Mouse (Mus musculus): ENCODE measurements around the gene B4galt4. TPM values are rescaled to one million over a fixed set of nuclear protein-coding genes. Genes with fewer than 3 reads are reported as not detected.
"Not testable (repeated sequence)": the region's sequence is repeated elsewhere in the genome, so short reads cannot be mapped to it uniquely, and the experiment has no call there.

Gene B4galt4
- total RNA-seq, 2 experiments from 2014 or later: 21.5 to 23.0 TPM

DNA sequence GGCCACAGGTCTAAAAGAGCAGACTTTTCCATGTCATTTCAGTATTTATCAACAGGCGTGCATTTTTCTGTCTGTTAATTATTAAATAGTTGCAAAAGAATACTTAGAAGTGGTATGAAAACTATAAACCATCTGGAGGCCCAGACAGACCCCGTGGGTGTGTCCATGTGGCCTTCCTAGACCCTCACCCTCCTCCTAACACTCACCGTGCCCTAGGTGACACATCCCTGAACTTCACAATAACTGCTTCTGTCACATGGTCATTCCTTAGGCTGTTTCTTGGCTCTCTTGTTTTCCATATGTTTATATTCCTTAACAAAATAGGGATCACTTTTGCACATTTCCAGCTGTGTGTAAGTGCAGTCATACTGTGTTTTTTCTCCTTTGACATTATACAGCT, 24.6 kb downstream of the B4galt4 start:
- DNase-seq (ENCODE audit: low spot score in 2 of 2): no peak

DNA sequence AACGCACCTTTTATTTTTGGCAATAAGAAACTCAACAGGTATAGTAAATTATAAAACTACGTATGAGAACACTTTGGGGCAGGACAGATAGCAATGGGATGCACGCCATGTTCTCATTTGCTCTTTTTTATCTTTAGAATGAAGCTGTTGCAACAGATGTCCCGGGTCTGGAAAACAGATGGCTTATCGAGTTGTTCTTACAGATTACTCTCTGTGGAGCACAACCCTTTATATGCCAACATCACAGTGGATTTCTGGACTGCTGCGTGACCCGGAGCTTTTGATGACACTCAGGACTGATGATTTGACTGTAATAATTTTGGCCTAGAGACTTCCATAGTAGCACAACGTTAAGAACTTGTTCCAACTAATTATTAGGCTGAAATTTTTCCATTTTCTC, 25.7 kb downstream of the B4galt4 start:
- DNase-seq (ENCODE audit: low spot score in 2 of 2): peak; percentile 16 to 36

DNA sequence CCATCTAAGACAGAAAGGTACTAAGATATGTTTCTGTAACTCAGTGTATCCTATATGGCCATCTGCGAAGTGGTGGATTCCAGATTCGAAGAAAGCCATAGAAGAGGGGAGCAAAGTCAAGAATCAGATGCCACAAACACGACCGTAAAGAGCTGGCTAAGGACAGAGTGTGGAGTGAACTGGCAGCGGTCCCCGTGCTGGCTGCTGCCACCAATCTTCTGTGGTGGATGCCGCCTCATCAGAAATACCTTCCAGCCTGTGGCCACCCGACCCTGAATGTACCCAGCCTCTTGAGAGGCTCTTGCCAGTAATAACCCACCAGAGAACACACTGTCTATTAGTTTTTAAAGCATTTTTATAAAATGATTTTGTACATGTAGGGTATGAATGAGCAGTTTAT, 26.3 kb downstream of the B4galt4 start:
- DNase-seq (ENCODE audit: low spot score in 2 of 2): no peak

DNA sequence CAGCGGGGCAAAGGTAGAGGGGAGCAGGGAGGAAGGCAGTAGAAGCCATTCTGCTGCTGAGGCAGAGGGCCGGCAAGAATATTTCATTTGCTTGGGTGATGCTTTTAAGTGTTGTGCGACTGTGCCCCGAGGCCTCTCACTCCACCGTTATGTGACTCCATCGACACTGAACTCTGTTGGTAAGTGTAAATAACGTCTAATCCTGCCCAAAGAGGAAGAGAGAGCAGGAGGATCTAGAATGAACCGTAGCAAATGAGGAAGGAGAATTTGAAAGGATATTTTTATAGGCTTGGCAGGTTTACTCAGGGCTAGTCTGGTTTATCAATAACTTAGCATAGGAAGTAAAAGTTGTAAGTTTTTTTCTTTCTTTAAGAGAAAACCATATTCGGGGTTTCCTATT, 27.5 kb downstream of the B4galt4 start:
- DNase-seq (ENCODE audit: low spot score in 2 of 2): no peak

DNA sequence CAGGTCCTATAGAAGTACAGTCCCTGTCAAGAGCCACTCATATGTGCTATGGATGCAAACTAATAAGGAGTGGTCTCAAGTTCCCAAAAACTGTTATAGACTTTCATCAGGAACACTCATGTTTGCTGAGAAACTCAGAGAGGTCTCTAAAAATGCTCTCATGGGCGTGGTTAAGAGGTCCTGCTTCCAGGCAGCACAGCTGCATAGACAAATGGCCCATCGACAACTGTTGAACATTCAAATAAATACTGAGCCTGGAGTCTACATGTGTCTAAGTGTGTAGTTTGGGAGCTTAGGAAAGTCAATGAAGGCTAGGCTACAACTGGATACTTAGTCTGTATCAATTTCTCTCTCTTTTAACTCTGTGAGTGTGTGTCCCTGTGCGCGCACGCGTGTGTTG, 29.1 kb downstream of the B4galt4 start:
- no peak for DNase-seq (ENCODE audit: low spot score in 2 of 2)

DNA sequence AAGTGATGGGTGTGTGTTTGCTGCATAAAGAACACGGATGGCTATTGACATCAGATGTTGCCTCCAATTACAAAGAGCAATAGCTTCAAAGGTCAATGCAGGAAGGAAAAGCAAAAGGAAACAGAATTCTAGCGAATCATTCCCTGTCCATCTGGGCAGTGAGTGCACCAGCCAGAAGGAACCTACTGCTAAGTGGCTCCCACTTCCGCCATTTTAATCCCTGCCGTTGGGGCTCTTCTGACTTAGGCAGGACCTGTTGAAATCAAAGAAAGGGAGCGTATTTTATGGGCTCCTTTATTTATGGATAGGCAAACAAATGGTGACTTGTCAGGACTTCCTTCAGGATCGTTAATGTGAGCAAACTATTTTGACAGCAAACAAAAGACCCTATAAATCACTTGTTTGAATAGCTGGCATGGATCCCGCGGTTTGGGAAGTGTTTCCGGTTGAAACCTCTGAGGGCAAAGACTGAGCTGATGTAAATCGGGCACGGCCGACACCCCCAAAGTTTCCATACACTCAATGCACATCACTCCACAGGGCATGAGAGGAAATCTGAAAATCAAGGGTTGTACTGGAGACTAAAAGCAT, 30.9 kb downstream of the B4galt4 start:
- DNase-seq (ENCODE audit: low spot score in 2 of 2): no peak

DNA sequence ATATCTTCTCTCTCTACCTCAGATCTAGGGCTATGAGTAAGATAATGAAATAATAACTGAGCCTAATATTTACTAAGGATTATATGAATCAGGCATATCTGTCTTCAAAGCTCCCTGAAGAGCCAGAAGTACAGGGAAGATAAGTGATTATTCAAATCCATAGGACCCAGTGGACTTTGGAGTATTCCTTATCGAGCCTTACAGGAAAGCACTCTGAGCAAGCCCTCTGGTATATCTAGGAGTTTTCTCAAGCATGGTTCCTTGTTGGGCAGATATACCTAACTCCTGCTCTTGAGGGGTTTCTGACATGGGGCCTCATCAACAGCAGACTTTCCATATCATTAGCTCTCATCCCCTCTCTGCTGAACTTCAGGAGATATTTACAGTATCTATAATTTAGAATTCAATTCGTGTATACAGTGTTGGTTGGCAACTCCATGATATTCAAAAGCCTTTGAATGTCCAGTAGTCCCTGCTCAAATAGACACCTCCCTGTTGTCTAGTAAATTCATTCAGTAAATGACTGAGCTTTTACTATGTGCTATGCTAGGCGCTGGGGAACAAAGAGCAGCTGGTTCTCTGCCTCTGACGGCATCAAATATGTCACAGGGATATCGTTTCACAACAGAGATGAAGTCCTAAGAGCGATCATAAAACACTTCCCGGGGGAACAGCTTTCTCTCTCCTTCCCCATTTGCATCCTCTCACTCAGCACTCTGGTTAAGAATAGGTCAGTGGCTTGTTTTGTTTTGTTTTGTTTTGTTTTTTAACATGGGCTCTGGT, 33.1 kb downstream of the B4galt4 start:
- DNase-seq (ENCODE audit: low spot score in 2 of 2): no peak

DNA sequence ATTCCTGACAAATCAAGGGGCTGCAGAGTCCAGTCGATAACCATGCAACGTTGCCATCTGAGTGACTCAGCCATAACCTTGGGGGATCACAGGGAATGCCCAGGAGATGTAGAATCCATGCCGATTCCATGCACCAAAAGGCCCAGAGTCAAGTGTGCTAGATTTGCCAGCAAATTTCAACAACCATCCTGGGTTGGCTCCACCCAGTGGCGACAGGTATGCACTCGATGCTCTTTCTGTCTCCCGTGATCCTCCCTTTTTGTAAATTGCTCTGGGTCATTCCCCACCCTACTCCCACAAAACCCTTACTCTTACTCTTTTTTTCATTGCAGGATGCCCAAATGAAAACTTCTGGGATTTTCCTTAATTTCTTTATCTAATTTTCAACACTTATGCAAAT, 34.3 kb downstream of the B4galt4 start:
- no peak for DNase-seq (ENCODE audit: low spot score in 2 of 2)

DNA sequence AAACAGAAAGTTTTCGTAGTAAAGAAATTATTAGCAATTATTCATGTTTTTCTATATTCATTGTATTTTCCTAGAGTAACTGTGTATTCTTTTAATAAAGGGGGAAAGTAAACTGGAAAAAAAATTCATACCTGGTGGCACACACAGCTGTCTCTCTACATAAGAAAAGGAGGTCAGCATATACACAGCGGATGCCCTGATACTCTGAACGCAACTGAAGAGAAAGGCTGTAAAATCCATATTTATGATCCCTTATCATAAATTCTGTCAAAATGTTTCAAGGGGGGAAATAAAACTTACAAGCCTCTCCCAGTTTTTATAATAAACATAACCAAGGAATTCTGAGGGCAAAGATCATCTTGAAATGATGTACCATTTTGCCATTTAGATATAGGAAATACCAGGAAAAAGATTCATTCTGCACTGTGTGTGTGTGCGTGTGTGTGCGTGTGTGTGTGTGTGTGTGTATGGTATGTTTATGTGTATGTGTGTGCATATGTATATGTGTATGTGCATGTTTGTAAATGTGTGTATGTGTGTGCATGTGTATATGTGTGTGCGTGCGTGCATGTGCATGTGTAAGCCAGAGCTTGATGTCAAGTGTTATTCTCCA, 39.0 kb downstream of the B4galt4 start:
- no peak for DNase-seq (ENCODE audit: low spot score in 2 of 2)

DNA sequence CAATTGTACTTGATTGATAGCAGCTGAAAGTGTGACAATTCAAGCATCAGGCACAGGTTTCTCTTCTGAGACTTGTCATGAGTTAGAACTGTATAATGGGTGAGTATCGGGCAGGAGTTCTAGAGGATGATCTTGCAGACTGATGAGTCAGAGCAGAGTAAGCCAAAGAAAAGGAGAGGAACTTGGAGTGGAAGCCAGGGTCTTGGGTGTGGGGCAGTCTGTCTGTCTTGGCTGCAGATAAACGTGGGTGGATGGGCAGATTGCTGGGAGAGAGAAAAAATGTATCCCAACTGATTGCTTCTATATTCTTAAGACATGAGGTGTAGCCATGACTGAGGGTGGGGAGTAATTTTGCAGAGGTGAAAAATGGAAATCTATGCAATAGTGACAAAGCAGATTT, 39.9 kb downstream of the B4galt4 start:
- DNase-seq (ENCODE audit: low spot score in 2 of 2): no peak

DNA sequence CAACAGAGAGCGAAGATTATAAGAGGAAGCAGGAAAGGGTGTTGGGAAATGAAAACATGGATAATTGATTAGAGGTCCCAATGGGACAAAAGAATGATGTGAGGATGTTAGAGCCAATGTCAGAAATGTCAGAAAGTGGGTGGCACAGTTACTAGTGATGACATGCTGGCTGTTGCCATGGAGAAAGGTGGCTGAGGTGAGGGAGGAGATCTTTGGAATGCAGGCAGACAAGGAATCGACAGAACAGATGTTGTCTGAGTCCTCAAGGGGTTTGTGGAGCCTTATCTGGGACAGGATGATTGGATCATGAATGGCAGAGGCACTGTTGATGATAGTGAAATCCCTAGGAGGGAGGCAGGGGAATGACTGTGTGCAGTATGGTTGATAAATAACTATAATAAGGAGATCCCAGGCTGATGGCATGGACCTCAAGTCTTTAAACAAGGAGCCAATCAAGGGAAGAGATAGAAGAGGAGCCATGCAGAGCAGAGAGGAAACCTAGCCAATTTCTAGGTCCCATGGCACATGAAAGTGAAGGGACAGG, 40.5 kb downstream of the B4galt4 start:
- no peak for DNase-seq (ENCODE audit: low spot score in 2 of 2)

DNA sequence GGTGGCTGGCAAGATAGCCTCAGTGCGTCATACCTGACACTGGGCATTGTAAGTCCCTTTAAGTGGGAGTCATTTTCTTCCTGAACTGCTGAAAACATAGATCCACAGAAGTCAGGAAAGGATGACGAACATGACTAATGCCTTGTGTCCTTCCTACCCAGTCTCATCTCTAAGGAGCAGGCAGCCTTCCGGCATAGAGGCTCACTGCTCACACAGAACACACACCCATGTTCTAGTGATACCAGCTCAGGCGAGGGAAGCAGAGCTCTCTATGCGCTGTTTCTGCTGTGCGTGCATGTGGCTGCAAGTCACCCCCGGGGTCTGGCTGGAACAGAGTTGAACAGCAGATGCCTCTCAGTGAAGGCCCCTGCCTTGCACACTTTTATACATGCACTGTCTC, 43.2 kb downstream of the B4galt4 start:
- DNase-seq (ENCODE audit: low spot score in 2 of 2): no peak

DNA sequence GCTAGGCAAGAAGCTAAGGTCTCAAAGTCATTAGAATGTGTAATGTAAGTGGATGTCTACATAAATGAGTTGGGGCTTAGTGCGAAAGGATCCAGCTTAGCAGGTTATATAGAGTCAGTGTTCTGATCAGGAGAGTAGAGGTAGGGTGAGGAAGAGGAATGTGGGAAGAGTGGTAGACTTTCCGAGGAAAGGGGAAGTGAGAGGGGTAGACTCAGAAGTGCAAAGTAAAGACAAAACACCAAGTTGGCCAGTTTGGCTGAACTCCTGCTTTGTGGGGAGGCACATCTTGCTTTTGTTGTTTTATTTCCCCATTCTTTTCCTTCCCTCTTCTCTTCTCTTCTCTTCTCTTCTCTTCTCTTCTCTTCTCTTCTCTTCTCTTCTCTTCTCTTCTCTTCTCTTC, 47.0 kb downstream of the B4galt4 start:
- DNase-seq (ENCODE audit: low spot score in 2 of 2): no peak

DNA sequence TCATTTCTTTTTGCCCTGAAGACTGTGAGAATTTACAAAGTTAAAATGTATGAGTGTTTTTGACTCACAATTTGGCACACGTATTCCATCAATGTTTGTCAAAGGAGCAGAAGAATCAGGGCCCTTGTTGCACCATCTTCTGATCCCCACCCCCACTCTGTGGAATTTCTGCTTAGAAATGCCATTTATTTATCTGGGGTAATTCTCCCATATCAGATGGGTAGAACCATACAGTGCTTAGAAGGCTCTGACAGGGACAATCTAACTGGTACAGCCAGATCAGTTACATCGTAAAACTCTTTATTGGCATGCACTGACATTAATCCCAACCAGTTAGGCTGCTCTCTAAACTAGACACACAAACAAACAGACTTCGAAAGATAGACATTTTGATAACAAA, 47.9 kb downstream of the B4galt4 start:
- DNase-seq (ENCODE audit: low spot score in 2 of 2): no peak

DNA sequence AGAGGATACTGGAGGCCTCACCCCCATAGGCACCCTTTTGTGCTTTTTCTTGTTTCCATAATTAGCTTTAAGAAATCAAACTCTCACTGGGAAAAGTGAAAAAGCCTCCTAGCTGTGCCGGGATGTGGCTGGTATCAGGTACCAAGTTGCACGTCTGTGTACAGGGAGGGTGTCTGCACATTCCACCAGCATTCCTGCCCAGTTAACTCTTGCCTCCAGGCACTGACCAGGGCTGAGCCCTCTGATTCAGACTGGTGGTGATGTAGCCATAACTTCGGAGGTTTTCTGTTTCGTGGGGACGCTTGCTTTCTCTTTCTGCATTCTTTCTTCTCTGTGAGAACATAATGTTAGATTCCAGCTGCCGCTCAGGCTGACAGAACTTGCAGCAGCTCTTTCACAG, 51.1 kb downstream of the B4galt4 start:
- no peak for DNase-seq (ENCODE audit: low spot score in 2 of 2)

DNA sequence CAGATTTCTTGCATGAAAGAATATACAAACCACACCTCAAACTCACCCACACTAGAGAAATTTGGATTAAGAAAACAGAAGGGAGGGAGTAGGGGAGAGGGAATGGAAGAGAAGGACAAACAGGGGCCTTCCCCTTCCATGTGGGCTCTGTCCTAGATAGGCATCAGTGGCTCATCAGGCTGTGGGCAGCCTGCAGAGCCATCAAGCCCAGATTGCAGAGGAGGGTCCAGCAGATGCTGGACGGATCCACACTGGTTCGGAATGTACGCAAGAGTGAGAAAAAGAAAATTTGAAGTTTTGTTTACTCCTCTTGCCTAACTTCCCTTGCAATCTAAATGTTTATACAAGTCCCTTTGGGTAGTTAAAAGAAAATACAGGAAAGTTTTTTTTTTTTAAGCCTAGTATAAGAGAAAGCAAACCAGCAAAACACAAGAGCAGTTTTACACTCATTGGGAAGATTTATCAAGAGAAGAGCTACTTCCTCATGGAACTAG, 56.9 kb downstream of the B4galt4 start:
- DNase-seq (ENCODE audit: low spot score in 2 of 2): no peak

DNA sequence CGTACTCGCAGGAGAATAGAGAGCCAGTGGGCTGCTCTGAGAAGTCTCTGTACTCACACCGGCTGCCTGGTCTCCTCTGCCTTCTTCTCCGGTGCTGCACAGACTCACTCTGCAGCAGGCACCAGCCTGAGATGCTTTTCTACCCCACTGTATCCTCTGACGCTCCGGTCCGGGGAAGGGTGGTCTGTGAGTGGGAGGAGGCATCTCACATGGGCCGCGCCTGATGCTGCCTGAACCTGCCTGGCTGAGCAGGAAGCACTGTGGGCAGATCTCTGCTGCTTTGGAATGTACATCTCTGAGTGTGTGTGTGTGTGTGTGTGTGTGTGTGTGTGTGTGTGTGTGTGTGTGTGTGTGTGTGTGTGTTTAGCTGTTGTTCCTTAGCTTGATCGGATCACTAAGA, 58.0 kb downstream of the B4galt4 start, which contains the start of gene Upk1b:
Upk1b (minus strand) TSS at position 238 of the 400 bp plus-strand sequence.
- DNase-seq (ENCODE audit: low spot score in 2 of 2): no peak

DNA sequence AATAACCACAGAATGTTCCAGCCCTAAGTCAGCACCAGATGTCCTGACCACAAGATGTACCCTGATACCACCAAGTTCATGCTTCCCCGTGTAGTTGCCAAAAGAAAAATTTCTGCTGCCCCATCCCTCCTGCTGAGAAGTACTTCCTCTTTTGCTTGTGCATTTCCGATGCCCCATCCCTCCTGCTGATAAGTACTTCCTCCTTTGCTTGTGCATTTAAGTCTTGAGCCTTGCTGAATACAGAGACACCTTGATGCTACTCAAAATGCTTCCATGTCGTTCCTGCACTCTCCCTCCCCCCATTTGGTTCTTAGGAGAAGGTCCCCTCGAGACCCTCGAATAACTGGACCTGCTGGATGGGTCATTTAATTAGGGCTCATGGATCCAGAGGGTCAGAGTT, 65.7 kb downstream of the B4galt4 start:
- not testable (repeated sequence) for DNase-seq (ENCODE audit: low spot score in 2 of 2)

DNA sequence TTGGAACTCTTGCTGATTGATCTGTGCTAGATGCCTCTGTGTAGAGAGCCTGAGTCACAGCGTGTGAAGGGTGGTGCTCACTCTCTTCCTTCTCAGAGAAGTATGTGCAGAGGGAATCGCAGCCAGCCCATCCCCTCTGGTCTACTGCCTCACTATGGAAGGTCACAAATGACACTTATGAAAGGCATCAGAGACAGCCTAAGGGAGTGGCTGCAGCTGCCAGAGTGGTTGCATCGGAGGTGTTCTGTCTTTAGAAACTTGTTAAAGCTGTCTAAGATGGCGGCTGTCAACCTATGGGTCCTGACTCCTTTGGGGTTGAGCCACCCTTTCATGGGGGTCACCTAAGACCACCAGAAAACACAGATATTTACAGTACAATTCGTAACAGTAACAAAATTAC, 68.1 kb downstream of the B4galt4 start:
- DNase-seq (ENCODE audit: low spot score in 2 of 2): no peak

DNA sequence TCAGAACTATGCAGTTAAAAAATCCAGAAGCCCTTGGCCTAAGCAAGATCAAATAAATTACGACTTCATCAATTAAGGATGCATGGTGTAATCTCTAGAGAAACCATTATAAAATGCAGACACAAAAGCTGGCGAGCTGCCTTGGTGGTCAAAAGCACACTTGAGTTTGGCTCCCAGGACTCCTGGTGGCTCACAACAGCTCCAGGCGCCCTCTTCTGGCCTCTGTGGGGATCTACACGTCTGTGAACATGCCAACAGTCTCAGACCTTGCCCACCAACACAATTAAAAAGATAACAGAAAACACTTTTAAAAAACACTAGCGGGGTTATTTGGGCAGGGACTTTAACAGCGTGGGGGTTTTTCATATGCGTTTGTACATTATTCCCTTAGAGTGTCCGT, 70.5 kb downstream of the B4galt4 start:
- peak; percentile 49 to 65 for DNase-seq (ENCODE audit: low spot score in 2 of 2)
